Mouse (Mus musculus) lung, postnatal 0 days (tissue): ENCODE data around the gene Xrcc4.

ENCODE experiments used
- CTCF ChIP-seq: IDR thresholded peaks from 2 replicates; pipeline ENCODE4 v1.5.1; 2016; ENCODE audit warnings: antibody characterized with exemption, mild to moderate bottlenecking
- EP300 ChIP-seq: IDR thresholded peaks from 2 replicates; pipeline ENCODE4 v1.6.1; 2016; ENCODE audit warnings: antibody characterized with exemption, mild to moderate bottlenecking, control low read depth

DNA sequence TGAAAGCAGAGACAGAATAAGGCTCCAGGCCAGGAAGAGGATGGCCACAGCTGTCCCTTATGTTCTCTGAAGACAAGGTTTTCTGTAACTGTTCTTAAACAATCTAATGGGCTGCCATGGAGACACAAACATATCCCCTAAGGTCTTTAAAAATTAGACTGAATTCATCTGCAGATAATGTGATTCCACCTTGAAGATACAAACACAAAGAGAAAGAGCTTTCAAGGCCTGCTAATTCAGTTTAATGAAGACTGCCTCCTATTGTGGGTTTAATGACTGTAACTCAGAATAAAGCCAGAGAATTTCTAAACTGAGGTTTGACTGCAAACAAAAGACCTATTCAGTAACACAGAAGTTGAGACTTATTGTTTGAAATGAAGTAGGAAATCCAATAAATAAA lies 91.9 kb downstream of the Xrcc4 start:
- TF ChIP-seq CTCF (no peak), EP300 (no peak)
